Mouse (Mus musculus) forebrain, embryonic 14.5 days (tissue): ENCODE measurements around the gene Garnl3. TPM values are rescaled to one million over a fixed set of nuclear protein-coding genes. Genes with fewer than 3 reads are reported as not detected.
"Not testable (repeated sequence)": the region's sequence is repeated elsewhere in the genome, so short reads cannot be mapped to it uniquely, and the experiment has no call there.

ENCODE experiments used
- ATAC-seq: fragments of 200-750 bp; cut with Nextera tagmentation; 2 replicates; pipeline ENCODE4 v1.8.0; 2017; ENCODE audit warnings: mild to moderate bottlenecking, moderate library complexity
- DNase-seq: peaks from one replicate; pipeline ENCODE4 v3.0.0-alpha.2; 2015; ENCODE audit warnings: low spot score
- H3K27ac ChIP-seq: fragments of 300-500 bp; sonication (generic); 2 replicates; pipeline ENCODE4 v1.5.1; 2014; ENCODE audit warnings: low read depth, mild to moderate bottlenecking, control low read depth, low read length, moderate library complexity
- H3K27me3 ChIP-seq: fragments of 300-500 bp; sonication (generic); replicated peaks from 2 replicates; pipeline ENCODE4 v1.6.1; 2014; ENCODE audit warnings: low read length, control low read depth, mixed read lengths; ENCODE audit not compliant: control insufficient read depth, insufficient read depth
- H3K36me3 ChIP-seq: fragments of 300-500 bp; sonication (generic); 2 replicates; pipeline ENCODE4 v1.6.1; 2014; ENCODE audit warnings: low read length, control low read depth; ENCODE audit not compliant: control insufficient read depth, insufficient read depth
- H3K4me1 ChIP-seq: fragments of 300-500 bp; sonication (generic); 2 replicates; pipeline ENCODE4 v1.6.1; 2014; ENCODE audit warnings: antibody characterized with exemption, low read length, control low read depth; ENCODE audit not compliant: control insufficient read depth, insufficient read depth
- H3K4me2 ChIP-seq: fragments of 300-500 bp; sonication (generic); 2 replicates; pipeline ENCODE4 v1.6.1; 2014; ENCODE audit warnings: mild to moderate bottlenecking, control low read depth, low read length
- H3K4me3 ChIP-seq: fragments of 300-500 bp; sonication (generic); 2 replicates; pipeline ENCODE4 v1.5.1; 2014; ENCODE audit warnings: low read depth, low read length, control low read depth
- H3K9ac ChIP-seq: fragments of 300-500 bp; sonication (generic); 2 replicates; pipeline ENCODE4 v1.6.1; 2014; ENCODE audit warnings: mild to moderate bottlenecking, low read length, control low read depth, moderate library complexity
- H3K9me3 ChIP-seq: fragments of 300-500 bp; sonication (generic); replicated peaks from 2 replicates; pipeline ENCODE4 v1.6.1; 2016; ENCODE audit warnings: low read length, control low read depth, mixed read lengths; ENCODE audit not compliant: control insufficient read depth
- WGBS: fragments of 180-500 bp; shearing (Covaris S2); extraction: QIAGEN DNeasy Blood & Tissue Kit; methylation state at CpG from one replicate; pipeline ENCODE4 v1.1.7; 2014; 5-methylcytosine and 5-hydroxymethylcytosine counted together
- polyA plus RNA-seq: library from polyadenylated mRNA; unstranded; fragments of >200 nt; fragmentation: Nextera tagmentation; extraction: Ambion mirVana; gene quantifications from 2 replicates; pipeline ENCODE4 v1.2.1, GENCODE M21; 2014

Gene Garnl3
- polyA plus RNA-seq, 1 experiment from 2014 or later, result 21.3 TPM

DNA sequence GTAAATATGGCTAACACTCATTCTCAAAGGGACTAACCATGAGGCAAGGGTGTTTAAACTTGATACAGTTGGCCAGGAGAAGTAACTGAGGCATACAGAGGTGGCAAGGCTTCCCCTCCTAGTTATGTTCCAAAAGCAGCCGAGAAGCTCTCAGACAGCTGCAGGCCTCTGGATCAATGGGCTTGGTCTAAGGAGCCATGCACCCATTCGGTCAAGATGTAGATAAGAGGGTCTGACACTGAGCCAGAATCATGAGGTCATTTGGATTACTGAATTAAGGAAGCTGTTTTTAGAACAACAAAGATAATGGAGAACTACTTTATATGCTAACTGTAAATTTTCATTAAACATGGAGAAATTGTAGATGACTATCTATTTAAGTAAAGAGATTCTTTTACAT, 4.2 kb downstream of the Garnl3 start:
- no peak overlapping the region for H3K27ac ChIP-seq
- DNase-seq (no peak), ATAC-seq (no peak)
- H3K36me3 ChIP-seq, result no peaks in the 10 kb centered on the region
- peaks cover 8% of the 10 kb centered on the region for H3K4me1 ChIP-seq
- no peak overlapping the region for H3K4me2 ChIP-seq
- 78% methylated on average over 2 of the region's 2 CpGs for WGBS
- no peak overlapping the region for H3K9ac ChIP-seq
- no peaks in the 10 kb centered on the region for H3K9me3 ChIP-seq
- H3K4me3 ChIP-seq, result no peak overlapping the region
- 0 out of 2 replicates have a peak, but pooled peaks cover under 1% of the 10 kb centered on the region for H3K27me3 ChIP-seq

DNA sequence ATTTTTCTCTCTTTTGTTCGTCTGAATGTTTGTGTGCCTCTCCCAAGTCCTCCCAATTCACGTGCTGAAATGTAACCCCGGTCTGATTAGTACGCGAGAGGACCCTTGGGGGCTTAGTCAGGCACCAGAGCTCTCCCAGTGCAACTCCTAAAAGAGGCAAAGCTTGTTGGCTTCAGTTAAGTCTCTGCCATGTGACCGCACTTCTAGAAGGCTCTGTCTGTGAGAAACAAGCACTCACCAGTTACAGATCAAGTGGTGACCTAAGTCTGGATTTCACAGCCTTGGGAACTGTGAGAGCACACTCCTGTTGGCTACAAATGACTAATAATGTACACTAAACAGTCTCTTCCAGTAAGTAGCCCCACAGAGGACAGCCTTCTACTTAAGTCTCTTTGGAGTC, 8.6 kb downstream of the Garnl3 start:
- no peaks in the 10 kb centered on the region for H3K4me1 ChIP-seq
- no peak overlapping the region for H3K4me3 ChIP-seq
- no peak overlapping the region for H3K9ac ChIP-seq
- no peak for DNase-seq
- WGBS, result 74% methylated on average over 6 of the region's 6 CpGs
- no peak overlapping the region for H3K4me2 ChIP-seq
- ATAC-seq, result no peak
- H3K27me3 ChIP-seq, result no peaks in the 10 kb centered on the region
- H3K27ac ChIP-seq, result no peak overlapping the region
- H3K9me3 ChIP-seq, result no peaks in the 10 kb centered on the region
- no peaks in the 10 kb centered on the region for H3K36me3 ChIP-seq

DNA sequence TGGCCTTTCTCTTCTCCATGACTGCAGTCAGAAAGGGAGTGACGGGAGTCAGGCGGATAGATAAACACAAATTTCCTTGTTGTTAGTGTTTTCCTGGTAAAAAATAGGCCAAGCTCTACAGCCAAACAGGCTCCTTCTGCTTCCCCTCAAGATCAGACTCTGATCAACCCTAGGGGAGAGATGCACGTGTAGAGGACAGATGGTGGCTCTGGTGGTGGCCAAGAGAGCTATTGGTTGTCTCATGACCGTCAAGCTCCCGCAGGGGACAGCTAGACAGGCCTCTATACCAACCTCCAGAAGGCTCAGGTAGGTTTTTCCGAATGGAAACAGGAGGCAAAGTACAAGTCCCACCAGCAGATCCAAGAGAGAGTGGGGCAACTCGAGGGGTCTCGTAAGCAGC, 30.9 kb downstream of the Garnl3 start:
- no peak overlapping the region for H3K4me2 ChIP-seq
- no peaks in the 10 kb centered on the region for H3K36me3 ChIP-seq
- 83% methylated on average over 8 of the region's 8 CpGs for WGBS
- H3K9ac ChIP-seq, result no peak overlapping the region
- no peaks in the 10 kb centered on the region for H3K9me3 ChIP-seq
- H3K4me1 ChIP-seq, result 0 out of 2 replicates have a peak, but pooled peaks cover under 1% of the 10 kb centered on the region
- no peaks in the 10 kb centered on the region for H3K27me3 ChIP-seq
- no peak overlapping the region for H3K4me3 ChIP-seq
- H3K27ac ChIP-seq, result no peak overlapping the region
- DNase-seq (no peak), ATAC-seq (no peak)

DNA sequence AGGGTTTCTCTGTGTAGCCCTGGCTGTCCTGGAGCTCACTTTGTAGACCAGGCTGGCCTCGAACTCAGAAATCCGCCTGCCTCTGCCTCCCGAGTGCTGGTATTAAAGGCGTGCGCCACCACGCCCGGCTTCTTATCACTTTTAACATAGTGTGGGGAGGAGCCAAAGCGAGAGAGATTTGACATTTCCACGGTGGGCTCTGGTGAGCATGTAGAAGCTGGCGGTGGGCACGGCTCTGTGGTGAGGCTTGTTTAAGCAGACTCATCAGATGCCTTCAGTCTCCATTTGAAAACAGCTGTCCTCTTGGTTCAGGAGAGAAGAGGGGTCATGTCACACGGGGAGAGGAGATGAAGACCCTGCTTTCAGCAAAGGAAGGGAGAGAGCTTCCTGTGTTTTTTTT, 34.1 kb downstream of the Garnl3 start:
- H3K9me3 ChIP-seq, H3K4me1 ChIP-seq, H3K27ac ChIP-seq, H3K36me3 ChIP-seq, H3K27me3 ChIP-seq, H3K9ac ChIP-seq, DNase-seq, H3K4me3 ChIP-seq, ATAC-seq, H3K4me2 ChIP-seq: not testable (repeated sequence)
- WGBS, result 92% methylated on average over 12 of the region's 12 CpGs

DNA sequence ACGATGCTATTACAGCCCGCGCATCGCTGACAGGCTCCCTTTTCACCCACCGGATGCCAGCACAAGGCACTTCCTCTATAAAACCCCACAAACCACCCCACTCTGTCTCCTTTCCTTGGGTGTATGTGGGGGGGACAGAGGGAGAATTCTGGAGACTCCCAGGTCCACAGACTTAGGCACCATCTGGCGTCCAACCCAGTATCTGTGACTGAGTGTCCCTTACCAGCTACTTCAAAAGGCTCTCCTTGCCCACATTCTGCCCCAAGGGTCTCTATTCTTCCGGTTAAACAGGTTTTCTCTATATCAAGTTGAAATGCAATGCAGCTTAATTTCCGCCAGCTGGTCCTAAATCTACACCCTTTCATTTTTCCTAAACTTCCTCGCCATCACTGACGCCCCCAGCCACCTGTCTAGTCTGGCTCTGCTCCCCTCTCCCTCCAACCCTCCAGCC, 36.2 kb downstream of the Garnl3 start:
- H3K9me3 ChIP-seq, result no peaks in the 10 kb centered on the region
- H3K27me3 ChIP-seq, result no peaks in the 10 kb centered on the region
- H3K4me1 ChIP-seq, result peaks cover 5% of the 10 kb centered on the region; the same call in 1 of the 2 replicates
- H3K4me2 ChIP-seq, result no peak overlapping the region
- DNase-seq, result peak; percentile 48
- H3K4me3 ChIP-seq, result no peak overlapping the region
- H3K9ac ChIP-seq, result no peak overlapping the region
- no peaks in the 10 kb centered on the region for H3K36me3 ChIP-seq
- 62% methylated on average over 10 of the region's 10 CpGs for WGBS
- ATAC-seq, result peak; percentile 44; the same call in 1 of the 2 replicates
- no peak overlapping the region for H3K27ac ChIP-seq

DNA sequence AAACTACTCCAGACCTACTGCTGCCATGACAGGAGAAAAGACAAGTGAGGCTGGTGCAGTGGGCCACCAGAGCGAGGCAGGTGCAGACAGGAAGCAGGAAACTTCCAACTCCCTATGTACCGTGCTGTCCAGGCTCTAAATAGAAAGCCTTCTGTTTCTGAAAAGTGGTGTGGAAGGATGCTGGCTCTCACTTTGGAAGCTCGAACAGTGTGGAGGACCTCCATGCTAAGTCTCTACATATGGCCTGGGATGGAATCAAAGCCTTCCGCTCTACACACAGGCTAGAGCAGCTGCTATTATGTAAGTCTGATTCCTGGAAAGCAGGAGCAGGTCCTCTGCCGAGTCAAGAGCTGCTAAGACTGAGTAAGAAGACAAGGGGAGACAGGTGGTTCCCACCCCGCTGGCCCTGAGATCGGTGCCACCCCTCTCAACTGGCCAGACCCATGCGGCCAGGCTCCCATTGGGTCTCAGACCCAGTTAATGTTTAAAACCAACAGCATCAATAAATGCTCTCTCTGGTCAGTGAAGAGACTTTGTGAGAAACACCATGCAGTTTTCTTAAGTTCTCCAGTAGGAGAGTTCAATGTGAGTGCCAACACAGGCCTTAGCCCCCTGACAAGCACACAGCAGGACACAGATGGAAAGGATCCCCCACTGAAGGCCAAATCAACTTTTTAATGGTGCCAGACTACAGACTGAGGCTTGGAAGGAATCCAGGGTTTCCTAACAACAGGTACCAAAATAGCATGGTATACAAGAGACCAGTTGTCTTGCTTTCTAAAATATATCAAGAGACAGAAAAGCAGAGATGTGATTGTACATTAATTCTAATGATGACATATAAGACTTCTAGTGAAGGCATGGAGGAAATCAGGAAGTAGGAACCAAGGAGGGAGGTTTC, 40.6 kb downstream of the Garnl3 start:
- ATAC-seq (no peak), DNase-seq (no peak)
- Histone ChIP-seq H3K36me3 (no peaks in the 10 kb centered on the region), H3K9me3 (no peaks in the 10 kb centered on the region), H3K4me2 (no peak overlapping the region), H3K4me3 (no peak overlapping the region), H3K4me1 (peaks cover 5% of the 10 kb centered on the region; the same call in 1 of the 2 replicates), H3K27ac (no peak overlapping the region), H3K9ac (no peak overlapping the region), H3K27me3 (no peaks in the 10 kb centered on the region)
- 90% methylated on average over 8 of the region's 8 CpGs for WGBS

DNA sequence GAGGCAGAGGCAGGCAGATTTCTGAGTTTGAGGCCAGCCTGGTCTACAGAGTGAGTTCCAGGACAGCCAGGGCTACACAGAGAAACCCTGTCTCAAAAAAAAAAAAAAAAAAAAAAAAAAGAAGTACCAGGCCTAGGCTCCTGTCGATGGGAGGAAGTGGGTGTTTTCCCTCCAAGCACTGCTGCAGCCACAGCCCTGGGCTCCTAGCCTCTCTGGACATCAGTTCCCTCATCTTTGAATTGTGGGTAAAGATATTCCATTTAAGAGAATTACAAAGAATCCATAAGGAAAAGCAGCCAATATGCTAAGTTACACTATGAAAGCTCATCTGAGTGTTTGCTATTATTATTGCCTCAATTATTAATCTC, 41.4 kb downstream of the Garnl3 start:
- not testable (repeated sequence) for DNase-seq, ATAC-seq, H3K27ac ChIP-seq, H3K9ac ChIP-seq, H3K9me3 ChIP-seq, H3K27me3 ChIP-seq, H3K4me3 ChIP-seq, H3K4me1 ChIP-seq, H3K36me3 ChIP-seq, H3K4me2 ChIP-seq
- WGBS, result 80% methylated on average over 1 of the region's 1 CpGs

DNA sequence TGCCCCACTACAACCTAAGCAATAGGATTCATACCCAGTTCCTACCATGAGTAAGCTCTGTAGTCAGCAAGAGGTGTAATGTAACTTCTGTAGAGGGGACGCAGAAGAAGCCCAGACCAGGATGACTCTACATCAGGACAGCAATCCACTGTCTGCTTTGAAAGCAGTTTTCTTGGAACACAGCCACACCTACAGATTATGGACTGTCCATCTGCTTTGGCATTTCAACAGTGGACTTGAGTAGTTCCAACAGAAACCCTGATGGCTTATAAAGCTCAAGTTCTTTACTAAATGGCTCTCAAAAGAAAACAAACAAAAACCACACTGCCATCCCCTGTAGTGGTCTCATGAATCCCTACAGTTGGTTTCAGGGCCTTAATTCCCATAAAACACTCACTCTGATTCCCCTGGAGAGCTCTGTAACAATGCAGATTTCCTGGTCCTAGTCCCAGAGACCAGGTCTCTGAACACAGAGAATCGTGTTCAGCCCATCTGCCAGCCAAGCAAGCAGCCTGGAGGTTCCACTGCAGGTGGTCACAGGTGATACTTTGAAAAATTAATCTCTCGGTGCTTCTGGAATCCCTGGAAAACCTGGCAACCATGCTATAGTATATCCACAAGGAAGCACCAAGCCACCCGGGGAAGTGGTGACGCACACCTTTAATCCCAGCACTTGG, 42.0 kb downstream of the Garnl3 start:
- ATAC-seq (no peak), DNase-seq (no peak)
- Histone ChIP-seq H3K9ac (no peak overlapping the region), H3K27me3 (no peaks in the 10 kb centered on the region), H3K27ac (no peak overlapping the region), H3K4me3 (no peak overlapping the region), H3K4me2 (no peak overlapping the region), H3K4me1 (peaks cover 2% of the 10 kb centered on the region; the same call in 1 of the 2 replicates), H3K36me3 (no peaks in the 10 kb centered on the region), H3K9me3 (no peaks in the 10 kb centered on the region)
- WGBS, result 84% methylated on average over 5 of the region's 5 CpGs
